Mouse (Mus musculus) embryonic fibroblast, embryonic 13.5 days (primary cell): ENCODE measurements around the gene Zfp865.

Experiments used
- CTCF ChIP-seq: IDR thresholded peaks from 2 replicates; pipeline ENCODE4 v1.5.1; 2011; ENCODE audit warnings: mild to moderate bottlenecking, control low read depth, low read length, moderate library complexity, borderline replicate concordance; ENCODE audit not compliant: insufficient read depth
- POLR2A ChIP-seq: IDR thresholded peaks from 2 replicates; pipeline ENCODE4 v1.6.1; 2011; ENCODE audit warnings: low read depth, mild to moderate bottlenecking, control low read depth, low read length, moderate library complexity

- TF ChIP-seq CTCF (no peak), POLR2A (peak; percentile 9; the same call in 1 of the 2 replicates)
Observed at GRCm38 (mm10) chr7:5052438-5052837, 32.3 kb downstream of the Zfp865 start.
